Mouse (Mus musculus): ENCODE results near the gene Tac4. TPM values are rescaled to one million over a fixed set of nuclear protein-coding genes. Genes with fewer than 3 reads are reported as not detected.
A peak's percentile ranks its signal among the peaks of the same experiment; 100 is the strongest.

Gene Tac4
- total and polyA plus RNA-seq, 2 experiments from 2014 or later: not detected

DNA sequence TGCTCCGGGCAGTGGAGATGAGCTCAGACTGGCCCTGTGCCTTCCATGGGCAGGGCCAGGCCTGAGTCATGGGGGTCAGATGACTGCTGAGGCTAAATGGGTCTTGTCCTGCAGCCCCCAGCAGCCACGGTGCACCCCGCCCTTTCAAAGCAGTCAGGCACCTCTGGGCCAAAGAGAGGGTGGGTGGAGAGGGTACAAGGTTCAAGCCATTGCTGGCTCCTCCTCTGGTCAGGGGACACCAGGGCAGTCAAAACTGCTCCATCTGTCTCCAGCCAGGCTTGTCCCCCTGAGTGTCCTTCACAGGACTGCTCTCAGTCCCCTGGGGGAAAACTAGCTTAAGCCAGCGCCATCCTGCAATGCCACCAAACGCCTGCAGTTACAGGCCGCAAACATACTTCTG is 9.2 kb upstream of the Tac4 start:
- H3K4me1 ChIP-seq (ENCODE audit: insufficient read depth, low read length): 0 out of 2 replicates have a peak, but pooled peaks cover 3% of the 10 kb centered on the region
- no peak for TF ChIP-seq CTCF (IDR thresholded peaks at IDR 0.05)
- H3K4me2 ChIP-seq (ENCODE audit: low read depth, low read length, poor library complexity, severe bottlenecking): no peak overlapping the region
- H3K9me3 ChIP-seq (ENCODE audit: low read length): no peaks in the 10 kb centered on the region
- H3K9ac ChIP-seq (replicated peaks; ENCODE audit: low read length, poor library complexity, severe bottlenecking): no peak overlapping the region
- H3K27ac ChIP-seq (ENCODE audit: low read depth, low read length): no peak overlapping the region
- ATAC-seq (ENCODE audit: low FRiP score) (no peak), DNase-seq (ENCODE audit: low spot score) (no peak)
- no peak overlapping the region for H3K4me3 ChIP-seq (ENCODE audit: low read depth, low read length)
- peaks cover 4% of the 10 kb centered on the region; the same call in 1 of the 2 replicates for H3K27me3 ChIP-seq (ENCODE audit: insufficient read depth, low read length)
- 75% methylated on average over 6 of the region's 6 CpGs for WGBS
- H3K36me3 ChIP-seq (ENCODE audit: insufficient read depth, low read length): no peaks in the 10 kb centered on the region

DNA sequence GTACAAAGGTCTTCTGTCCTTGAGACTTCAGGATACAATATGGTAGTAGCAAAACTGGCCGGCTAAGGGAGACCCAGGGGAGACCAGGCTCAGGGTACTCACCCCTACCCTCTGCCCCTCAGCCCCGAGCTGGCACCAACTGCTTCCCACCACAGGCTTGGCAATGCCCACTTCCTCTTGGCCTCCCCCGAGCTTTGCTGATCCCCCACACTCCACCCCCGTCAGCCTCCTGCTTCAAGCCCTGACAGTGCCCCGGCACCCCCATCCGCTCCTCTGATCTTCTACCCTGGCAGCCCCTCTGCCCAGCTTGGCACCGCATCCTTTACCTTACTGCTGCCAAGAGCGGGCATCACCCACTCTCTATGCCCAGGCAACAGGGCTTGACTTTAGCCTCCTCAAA is 7.2 kb upstream of the Tac4 start:
- H3K9me3 ChIP-seq (ENCODE audit: low read length): no peaks in the 10 kb centered on the region
- H3K36me3 ChIP-seq (ENCODE audit: insufficient read depth, low read length): no peaks in the 10 kb centered on the region
- WGBS: 74% methylated on average over 8 of the region's 8 CpGs
- H3K27ac ChIP-seq (ENCODE audit: low read depth, low read length): no peak overlapping the region
- no peaks in the 10 kb centered on the region for H3K4me1 ChIP-seq (ENCODE audit: insufficient read depth, low read length)
- H3K27me3 ChIP-seq (ENCODE audit: insufficient read depth, low read length): peaks cover 4% of the 10 kb centered on the region; the same call in 1 of the 2 replicates
- no peak overlapping the region for H3K9ac ChIP-seq (replicated peaks; ENCODE audit: low read length, poor library complexity, severe bottlenecking)
- H3K4me2 ChIP-seq (ENCODE audit: low read depth, low read length, poor library complexity, severe bottlenecking): no peak overlapping the region
- no peak for TF ChIP-seq CTCF (IDR thresholded peaks at IDR 0.05)
- ATAC-seq (ENCODE audit: low FRiP score) (no peak), DNase-seq (ENCODE audit: low spot score) (peak; percentile 52)
- H3K4me3 ChIP-seq (ENCODE audit: low read depth, low read length): no peak overlapping the region

DNA sequence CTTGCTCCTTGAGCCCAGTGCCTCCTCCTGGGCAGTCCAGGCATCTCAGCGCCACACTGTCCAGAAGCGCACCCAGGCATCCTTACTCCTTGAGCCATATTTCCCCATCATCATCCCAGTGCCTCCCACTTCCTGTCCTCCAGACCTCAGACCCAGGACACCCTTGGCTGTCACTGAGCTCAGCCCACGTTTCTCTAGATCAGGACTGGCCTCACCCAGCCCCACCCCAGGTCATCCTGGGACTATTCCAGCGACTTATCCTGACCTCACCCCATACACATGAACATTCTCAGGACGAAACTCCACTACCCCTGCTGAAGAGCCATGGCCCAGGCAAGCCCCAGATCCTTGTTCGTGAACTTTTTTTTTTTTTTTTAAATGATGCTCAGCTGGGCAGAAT is 5.6 kb upstream of the Tac4 start:
- 78% methylated on average over 6 of the region's 6 CpGs for WGBS
- no peaks in the 10 kb centered on the region for H3K9me3 ChIP-seq (ENCODE audit: low read length)
- no peak for ATAC-seq (ENCODE audit: low FRiP score)
- no peak overlapping the region for H3K4me2 ChIP-seq (ENCODE audit: low read depth, low read length, poor library complexity, severe bottlenecking)
- no peaks in the 10 kb centered on the region for H3K27me3 ChIP-seq (ENCODE audit: insufficient read depth, low read length)
- no peak for TF ChIP-seq CTCF (IDR thresholded peaks at IDR 0.05)
- no peaks in the 10 kb centered on the region for H3K36me3 ChIP-seq (ENCODE audit: insufficient read depth, low read length)
- H3K4me3 ChIP-seq (ENCODE audit: low read depth, low read length): no peak overlapping the region
- no peak overlapping the region for H3K27ac ChIP-seq (ENCODE audit: low read depth, low read length)
- H3K9ac ChIP-seq (replicated peaks; ENCODE audit: low read length, poor library complexity, severe bottlenecking): no peak overlapping the region
- no peak for DNase-seq (ENCODE audit: low spot score)
- H3K4me1 ChIP-seq (ENCODE audit: insufficient read depth, low read length): no peaks in the 10 kb centered on the region

DNA sequence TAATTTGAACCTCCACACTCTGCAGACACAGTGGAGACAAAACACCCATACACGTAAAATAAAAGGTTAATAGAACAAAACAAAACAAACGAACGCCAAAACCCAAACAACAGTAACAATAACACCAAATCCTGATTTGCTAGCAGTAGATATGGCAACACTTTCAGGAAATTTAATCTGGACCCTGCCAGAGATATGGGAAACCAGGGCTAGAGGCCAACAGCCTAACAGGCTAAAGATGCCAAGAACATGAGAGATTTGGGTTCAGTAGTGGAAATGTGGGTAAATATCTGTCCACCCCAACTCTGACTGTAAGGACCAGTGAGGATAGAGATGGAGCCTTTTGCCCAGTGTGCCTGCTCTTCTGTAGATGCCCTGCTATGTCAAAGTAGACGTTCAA is 3.4 kb upstream of the Tac4 start:
- no peaks in the 10 kb centered on the region for H3K9me3 ChIP-seq (ENCODE audit: low read length)
- H3K27me3 ChIP-seq (ENCODE audit: insufficient read depth, low read length): no peaks in the 10 kb centered on the region
- 67% methylated on average over 4 of the region's 4 CpGs for WGBS
- H3K4me1 ChIP-seq (ENCODE audit: insufficient read depth, low read length): no peaks in the 10 kb centered on the region
- H3K4me2 ChIP-seq (ENCODE audit: low read depth, low read length, poor library complexity, severe bottlenecking): peak overlapping the region; percentile 88
- ATAC-seq (ENCODE audit: low FRiP score): no peak
- no peak overlapping the region for H3K27ac ChIP-seq (ENCODE audit: low read depth, low read length)
- no peak overlapping the region for H3K9ac ChIP-seq (replicated peaks; ENCODE audit: low read length, poor library complexity, severe bottlenecking)
- no peak for DNase-seq (ENCODE audit: low spot score)
- no peak for TF ChIP-seq CTCF (IDR thresholded peaks at IDR 0.05)
- peak overlapping the region; percentile 58; the same call in 1 of the 2 replicates for H3K4me3 ChIP-seq (ENCODE audit: low read depth, low read length)
- no peaks in the 10 kb centered on the region for H3K36me3 ChIP-seq (ENCODE audit: insufficient read depth, low read length)

DNA sequence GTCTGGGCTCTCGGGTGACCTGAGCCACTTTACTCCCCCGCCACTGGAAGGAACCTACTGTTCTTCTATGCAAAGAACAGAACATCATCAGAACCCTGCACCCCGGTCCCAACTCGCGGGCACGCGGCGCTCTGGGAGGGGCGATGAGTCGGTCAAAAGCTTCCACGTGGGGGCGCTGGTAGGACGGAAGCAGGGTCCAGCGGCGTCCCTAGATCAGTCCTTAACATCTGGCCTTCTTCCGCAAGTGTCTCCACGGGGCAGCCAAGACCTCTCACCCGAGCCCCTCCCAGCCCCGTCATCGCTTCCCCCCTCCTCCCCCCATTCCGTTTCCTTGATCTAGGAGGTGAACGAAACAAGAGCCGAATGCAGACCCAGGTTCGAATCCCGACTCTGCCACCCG is 2.8 kb upstream of the Tac4 start:
- Histone ChIP-seq H3K27ac (ENCODE audit: low read depth, low read length) (0 out of 2 replicates have a peak overlapping the region, but pooled peaks have one; percentile 32), H3K4me2 (ENCODE audit: low read depth, low read length, poor library complexity, severe bottlenecking) (peak overlapping the region; percentile 88), H3K27me3 (ENCODE audit: insufficient read depth, low read length) (no peaks in the 10 kb centered on the region), H3K9me3 (ENCODE audit: low read length) (no peaks in the 10 kb centered on the region), H3K4me3 (ENCODE audit: low read depth, low read length) (peak overlapping the region; percentile 58), H3K9ac (replicated peaks; ENCODE audit: low read length, poor library complexity, severe bottlenecking) (peak overlapping the region; percentile 78), H3K36me3 (ENCODE audit: insufficient read depth, low read length) (no peaks in the 10 kb centered on the region), H3K4me1 (ENCODE audit: insufficient read depth, low read length) (no peaks in the 10 kb centered on the region)
- ATAC-seq (ENCODE audit: low FRiP score) (peak; percentile 55; the same call in 1 of the 2 replicates), DNase-seq (ENCODE audit: low spot score) (peak; percentile 62)
- WGBS: under 1% methylated on average over 25 of the region's 26 CpGs
- peak; percentile 65 for TF ChIP-seq CTCF (IDR thresholded peaks at IDR 0.05)

DNA sequence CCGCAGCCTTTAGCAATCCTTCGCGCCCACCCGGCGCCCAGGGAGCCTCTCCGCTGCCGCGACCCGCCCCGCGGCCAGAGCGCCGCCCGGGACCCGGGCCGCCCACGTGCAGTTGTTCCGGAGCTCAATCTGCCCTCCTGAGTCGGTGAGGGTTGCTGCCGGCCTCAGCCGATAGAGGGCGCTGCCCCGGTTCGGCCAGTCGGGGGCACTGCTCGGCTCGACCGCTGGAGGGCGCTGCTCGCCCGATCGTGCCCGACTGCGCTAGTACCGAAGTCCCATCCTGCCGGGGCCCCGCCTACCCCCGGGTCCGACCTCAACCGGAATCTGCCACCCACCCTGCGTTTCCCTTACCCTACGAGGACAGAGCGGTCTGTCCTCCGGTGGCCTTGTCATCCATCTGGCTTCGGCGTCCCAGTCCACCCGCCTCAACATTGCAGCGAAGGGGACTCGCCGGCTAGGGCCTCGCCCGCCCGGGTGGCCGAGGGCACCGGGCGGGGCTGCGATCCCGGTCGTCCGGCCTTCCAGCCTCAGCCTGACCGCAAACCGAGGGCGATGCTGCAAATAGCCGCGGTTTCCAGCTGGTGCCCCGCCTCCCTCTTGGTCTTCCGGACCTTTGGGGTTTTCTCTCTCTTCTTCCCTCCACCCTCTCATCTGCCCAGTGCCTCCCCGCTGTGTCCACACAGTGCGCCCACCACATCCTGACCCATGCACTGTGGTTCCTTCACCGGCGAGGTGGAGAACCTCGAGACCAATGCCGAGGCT is 2.1 kb upstream of the Tac4 start:
- ATAC-seq (ENCODE audit: low FRiP score) (peak; percentile 70), DNase-seq (ENCODE audit: low spot score) (peak; percentile 78)
- Histone ChIP-seq H3K4me3 (ENCODE audit: low read depth, low read length) (peak overlapping the region; percentile 58), H3K4me2 (ENCODE audit: low read depth, low read length, poor library complexity, severe bottlenecking) (peak overlapping the region; percentile 88), H3K9ac (replicated peaks; ENCODE audit: low read length, poor library complexity, severe bottlenecking) (peak overlapping the region; percentile 78), H3K27me3 (ENCODE audit: insufficient read depth, low read length) (no peaks in the 10 kb centered on the region), H3K4me1 (ENCODE audit: insufficient read depth, low read length) (no peaks in the 10 kb centered on the region), H3K36me3 (ENCODE audit: insufficient read depth, low read length) (no peaks in the 10 kb centered on the region), H3K27ac (ENCODE audit: low read depth, low read length) (peak overlapping the region; percentile 32; the same call in 1 of the 2 replicates), H3K9me3 (ENCODE audit: low read length) (no peaks in the 10 kb centered on the region)
- peak; percentile 93 for TF ChIP-seq CTCF (IDR thresholded peaks at IDR 0.05)
- WGBS: under 1% methylated on average over 67 of the region's 73 CpGs

All from midbrain, postnatal 0 days (tissue).